Mouse (Mus musculus): ENCODE measurements around the gene Vapa. TPM values are rescaled to one million over a fixed set of nuclear protein-coding genes. Genes with fewer than 3 reads are reported as not detected.

The Vapa gene
- polyA plus RNA-seq, 1 experiment, result 96.0 TPM

GRCm38 (mm10) chr17:65571866-65572265, 41.5 kb downstream of the Vapa start:
- TF ChIP-seq CTCF (IDR thresholded peaks at IDR 0.05; ENCODE audit: extremely low read depth, insufficient read length, insufficient replicate concordance, low read depth, low read length), result no peak
- TF ChIP-seq POLR2A (IDR thresholded peaks at IDR 0.05; ENCODE audit: low read depth, low read length), result no peak
- H3K36me3 ChIP-seq (ENCODE audit: control insufficient read depth, insufficient read depth, low read length), result no peaks in the 10 kb centered on the region
- no peaks in the 10 kb centered on the region for H3K4me1 ChIP-seq (ENCODE audit: control insufficient read depth, insufficient read depth, insufficient read length, low read length)
- H3K27ac ChIP-seq (ENCODE audit: insufficient read depth, low read depth, low read length), result no peak overlapping the region
- H3K4me3 ChIP-seq (ENCODE audit: low read depth, low read length), result no peak overlapping the region
- H3K27me3 ChIP-seq (ENCODE audit: control insufficient read depth, insufficient read depth, low read length), result no peaks in the 10 kb centered on the region
- WGBS, result 69% methylated on average over 9 of the region's 9 CpGs

- Histone ChIP-seq H3K36me3 (ENCODE audit: control insufficient read depth, insufficient read depth, low read length) (no peaks in the 10 kb centered on the region), H3K27me3 (ENCODE audit: control insufficient read depth, insufficient read depth, low read length) (no peaks in the 10 kb centered on the region), H3K27ac (ENCODE audit: insufficient read depth, low read depth, low read length) (no peak overlapping the region), H3K4me3 (ENCODE audit: low read depth, low read length) (no peak overlapping the region), H3K4me1 (ENCODE audit: control insufficient read depth, insufficient read depth, insufficient read length, low read length) (no peaks in the 10 kb centered on the region)
- WGBS, result 51% methylated on average over 8 of the region's 8 CpGs
- TF ChIP-seq CTCF (IDR thresholded peaks at IDR 0.05; ENCODE audit: extremely low read depth, insufficient read length, insufficient replicate concordance, low read depth, low read length) (no peak), POLR2A (IDR thresholded peaks at IDR 0.05; ENCODE audit: low read depth, low read length) (no peak)
Observed at GRCm38 (mm10) chr17:65571466-65571865, 41.9 kb downstream of the Vapa start.

GRCm38 (mm10) chr17:65564189-65564588, 49.2 kb downstream of the Vapa start:
- 72% methylated on average over 5 of the region's 5 CpGs for WGBS
- no peak overlapping the region for H3K27ac ChIP-seq (ENCODE audit: insufficient read depth, low read depth, low read length)

GRCm38 (mm10) chr17:65563345-65563744, 50.0 kb downstream of the Vapa start:
- 46% methylated on average over 6 of the region's 6 CpGs for WGBS
- Histone ChIP-seq H3K4me3 (ENCODE audit: low read depth, low read length) (no peak overlapping the region), H3K36me3 (ENCODE audit: control insufficient read depth, insufficient read depth, low read length) (no peaks in the 10 kb centered on the region), H3K27me3 (ENCODE audit: control insufficient read depth, insufficient read depth, low read length) (no peaks in the 10 kb centered on the region), H3K4me1 (ENCODE audit: control insufficient read depth, insufficient read depth, insufficient read length, low read length) (no peaks in the 10 kb centered on the region), H3K27ac (ENCODE audit: insufficient read depth, low read depth, low read length) (no peak overlapping the region)
- TF ChIP-seq CTCF (IDR thresholded peaks at IDR 0.05; ENCODE audit: extremely low read depth, insufficient read length, insufficient replicate concordance, low read depth, low read length), result no peak
- no peak for TF ChIP-seq POLR2A (IDR thresholded peaks at IDR 0.05; ENCODE audit: low read depth, low read length)

More at GRCm38 (mm10) chr17:65564189-65564588, 49.2 kb downstream of the Vapa start:
- Histone ChIP-seq H3K36me3 (ENCODE audit: control insufficient read depth, insufficient read depth, low read length) (no peaks in the 10 kb centered on the region), H3K4me1 (ENCODE audit: control insufficient read depth, insufficient read depth, insufficient read length, low read length) (no peaks in the 10 kb centered on the region), H3K4me3 (ENCODE audit: low read depth, low read length) (no peak overlapping the region), H3K27me3 (ENCODE audit: control insufficient read depth, insufficient read depth, low read length) (no peaks in the 10 kb centered on the region)
- TF ChIP-seq POLR2A (IDR thresholded peaks at IDR 0.05; ENCODE audit: low read depth, low read length) (no peak), CTCF (IDR thresholded peaks at IDR 0.05; ENCODE audit: extremely low read depth, insufficient read length, insufficient replicate concordance, low read depth, low read length) (no peak)

- WGBS, result under 1% methylated on average over 5 of the region's 5 CpGs
- H3K27me3 ChIP-seq (ENCODE audit: control insufficient read depth, insufficient read depth, low read length), result no peaks in the 10 kb centered on the region
- H3K36me3 ChIP-seq (ENCODE audit: control insufficient read depth, insufficient read depth, low read length), result no peaks in the 10 kb centered on the region
- no peaks in the 10 kb centered on the region for H3K4me1 ChIP-seq (ENCODE audit: control insufficient read depth, insufficient read depth, insufficient read length, low read length)
- H3K27ac ChIP-seq (ENCODE audit: insufficient read depth, low read depth, low read length), result no peak overlapping the region
- H3K4me3 ChIP-seq (ENCODE audit: low read depth, low read length), result no peak overlapping the region
- TF ChIP-seq CTCF (IDR thresholded peaks at IDR 0.05; ENCODE audit: extremely low read depth, insufficient read length, insufficient replicate concordance, low read depth, low read length), result no peak
- no peak for TF ChIP-seq POLR2A (IDR thresholded peaks at IDR 0.05; ENCODE audit: low read depth, low read length)
Observed at GRCm38 (mm10) chr17:65562761-65563160, 50.6 kb downstream of the Vapa start.

- H3K4me3 ChIP-seq (ENCODE audit: low read depth, low read length), result no peak overlapping the region
- WGBS, result 26% methylated on average over 6 of the region's 6 CpGs
- H3K36me3 ChIP-seq (ENCODE audit: control insufficient read depth, insufficient read depth, low read length), result no peaks in the 10 kb centered on the region
- no peaks in the 10 kb centered on the region; the same call in 1 of the 2 replicates for H3K4me1 ChIP-seq (ENCODE audit: control insufficient read depth, insufficient read depth, insufficient read length, low read length)
- no peak for TF ChIP-seq POLR2A (IDR thresholded peaks at IDR 0.05; ENCODE audit: low read depth, low read length)
- TF ChIP-seq CTCF (IDR thresholded peaks at IDR 0.05; ENCODE audit: extremely low read depth, insufficient read length, insufficient replicate concordance, low read depth, low read length), result no peak
- no peaks in the 10 kb centered on the region for H3K27me3 ChIP-seq (ENCODE audit: control insufficient read depth, insufficient read depth, low read length)
- no peak overlapping the region for H3K27ac ChIP-seq (ENCODE audit: insufficient read depth, low read depth, low read length)
Observed at GRCm38 (mm10) chr17:65561361-65562015, 51.9 kb downstream of the Vapa start.

GRCm38 (mm10) chr17:65559273-65559672, 54.1 kb downstream of the Vapa start:
- Histone ChIP-seq H3K4me3 (ENCODE audit: low read depth, low read length) (no peak overlapping the region), H3K27ac (ENCODE audit: insufficient read depth, low read depth, low read length) (no peak overlapping the region), H3K4me1 (ENCODE audit: control insufficient read depth, insufficient read depth, insufficient read length, low read length) (peaks cover 3% of the 10 kb centered on the region), H3K36me3 (ENCODE audit: control insufficient read depth, insufficient read depth, low read length) (no peaks in the 10 kb centered on the region), H3K27me3 (ENCODE audit: control insufficient read depth, insufficient read depth, low read length) (no peaks in the 10 kb centered on the region)
- TF ChIP-seq POLR2A (IDR thresholded peaks at IDR 0.05; ENCODE audit: low read depth, low read length) (no peak), CTCF (IDR thresholded peaks at IDR 0.05; ENCODE audit: extremely low read depth, insufficient read length, insufficient replicate concordance, low read depth, low read length) (peak; percentile 48; the same call in 1 of the 2 replicates)
- 40% methylated on average over 5 of the region's 5 CpGs for WGBS

Measured in small intestine, adult 2 months (tissue).